ENCODE assay signal across 8 mouse cellular contexts in genomic region chr10:27616641-27617415, GRCm38 (mm10). TPM values are rescaled to one million over a fixed set of nuclear protein-coding genes. Genes with fewer than 3 reads are reported as not detected.
DNase-seq lines count a peak whose midpoint lies in the region; ATAC-seq and TF ChIP-seq lines count a peak whose summit lies in the region.

No protein-coding gene starts in this region.

- H3K9ac ChIP-seq in intestine, postnatal 0 days (ENCODE audit: low read depth, low read length) = no peak overlapping the region

- no peaks in the 10 kb centered on the region for H3K27me3 ChIP-seq in intestine, postnatal 0 days (replicated peaks; ENCODE audit: control insufficient read depth, insufficient read depth, low read length)

- H3K9me3 ChIP-seq in intestine, postnatal 0 days (ENCODE audit: control insufficient read depth) = no peaks in the 10 kb centered on the region

- peak overlapping the region; percentile 29 for H3K4me3 ChIP-seq in intestine, postnatal 0 days (ENCODE audit: low read depth, low read length)
- H3K4me3 ChIP-seq in lung, adult 2 months (replicated peaks; ENCODE audit: extremely low read depth, low read depth, low read length) = peak overlapping the region; percentile 63

- DNase-seq in adrenal gland, adult 18-20 months (ENCODE audit: low spot score in 2 of 2) = peak; percentile 5 to 25
- DNase-seq in adrenal gland, adult 8-10 months = no peak
- DNase-seq in embryo, embryonic 10.5 days (ENCODE audit: low spot score) = peak; percentile 59
- peak; percentile 76 to 81 for DNase-seq in heart, adult 18-20 months
- DNase-seq in lung, adult 2 months = peak; percentile 4
- peak; percentile 24 for DNase-seq in ovary, postnatal 14 days (ENCODE audit: low spot score)

- 12% methylated on average over 18 of the region's 18 CpGs for WGBS in intestine, postnatal 0 days
- WGBS in lung, adult 2 months = 19% methylated on average over 18 of the region's 18 CpGs

- H3K4me2 ChIP-seq in intestine, postnatal 0 days (replicated peaks; ENCODE audit: low read depth) = peak overlapping the region; percentile 62

- no peaks in the 10 kb centered on the region for H3K36me3 ChIP-seq in intestine, postnatal 0 days (ENCODE audit: control insufficient read depth, insufficient read depth)

- ATAC-seq in intestine, postnatal 0 days = no peak
- ATAC-seq in erythroblast, adult 5-6 weeks (replicated peaks; ENCODE audit: low FRiP score, poor library complexity, severe bottlenecking) = no peak

- TF ChIP-seq POLR2A in lung, adult 2 months (IDR thresholded peaks at IDR 0.05; ENCODE audit: borderline replicate concordance, extremely low read depth, low read depth, low read length) = peak; percentile 34; the same call in 1 of the 2 replicates

- no peaks in the 10 kb centered on the region for H3K4me1 ChIP-seq in intestine, postnatal 0 days (replicated peaks; ENCODE audit: control insufficient read depth, insufficient read depth, low read length)
- no peaks in the 10 kb centered on the region for H3K4me1 ChIP-seq in lung, adult 2 months (ENCODE audit: control insufficient read depth, insufficient read depth, low read length)

- no peak for TF ChIP-seq CTCF in intestine, postnatal 0 days (IDR thresholded peaks at IDR 0.05; ENCODE audit: low read depth)
- no peak for TF ChIP-seq CTCF in lung, adult 2 months (IDR thresholded peaks at IDR 0.05; ENCODE audit: insufficient read depth, low read length)

- no peak overlapping the region for H3K27ac ChIP-seq in intestine, postnatal 0 days (ENCODE audit: low read depth, low read length)

RNA-seq across cellular contexts. Expression of gene Lama2, which starts 2.7 kb away (rescaled TPM):
- 10 to 100 TPM; 18.6 to 24.5 TPM for total RNA-seq in adrenal gland, adult 18-20 months (2021)
- 10 to 100 TPM; 29.8 to 42.3 (median 30.6) TPM for total RNA-seq in adrenal gland, adult 8-10 months (2022)
- 10 to 100 TPM; 75.3 to 82.6 TPM for total RNA-seq in heart, adult 18-20 months (2021)
- 6.3 and 6.9 TPM in 2 replicates for polyA plus RNA-seq in intestine, postnatal 0 days (2015; fragmentation: Nextera tagmentation; extraction: Ambion mirVana)
- 14.9 and 18.3 TPM in 2 replicates for polyA plus RNA-seq in lung, adult 2 months (2012; rRNA removed)
- not detected in 2 replicates for total RNA-seq in erythroblast, adult 5-6 weeks (2015; ENCODE audit: low replicate concordance)
- total RNA-seq in erythroblast, adult 5-6 weeks (2017; ENCODE audit: low replicate concordance) = not detected in 2 replicates

Comparison
In these comparisons a context has a peak if more than half of its experiments do, and no peak if none do; other contexts are left out.
1. RNA of gene Lama2, which starts 2.7 kb away (total RNA-seq): 75.3 to 82.6 TPM in heart, adult 18-20 months, 29.8 to 42.3 TPM in adrenal gland, adult 8-10 months and 18.6 to 24.5 TPM in adrenal gland, adult 18-20 months; not detected in erythroblast, adult 5-6 weeks; every median in the first group is over 10 times any median in the second.